Mouse (Mus musculus) R1 (cell line): ENCODE measurements at regions not wholly inside any gene's neighbourhood (a gene's known extent, or its start where the extent isn't known, plus 50 kb on each side); places are given as distances from the start of the nearest gene placed in this dataset.
A peak's percentile ranks its signal among the peaks of the same experiment; 100 is the strongest.

ENCODE experiments used
- DNase-seq: peaks from one replicate; pipeline ENCODE4 v3.0.0-alpha.2; 2018; ENCODE audit warnings: low read depth, low spot score

GRCm38 (mm10) chr4:17092132-17092531 lies 2513.1 kb upstream of the Gm12353 start:
- peak; percentile 99 for DNase-seq

DNA sequence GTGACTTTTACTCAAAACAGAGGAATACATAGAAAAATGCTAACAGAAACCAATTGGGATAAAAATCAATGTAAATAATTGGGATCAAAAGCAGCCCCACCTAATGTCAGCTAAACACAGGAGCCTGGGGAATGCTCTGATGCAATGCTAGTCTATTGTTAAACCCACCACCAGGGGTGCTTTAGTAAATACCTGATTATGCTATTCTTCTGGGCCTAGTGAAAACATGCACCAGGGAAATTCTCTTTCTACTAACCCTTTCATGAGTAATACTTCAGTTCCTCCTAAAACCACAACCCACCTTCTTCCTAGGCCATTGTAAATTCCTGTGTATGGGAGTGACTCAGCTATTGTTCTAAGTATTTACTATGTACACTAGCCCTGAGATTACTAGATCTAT lies 2497.3 kb upstream of the Gm12353 start:
- DNase-seq, result peak; percentile 81
